Mouse (Mus musculus) inflammation-experienced regulatory T-cells (primary cell): ENCODE results near the gene Cyp4v3. TPM values are rescaled to one million over a fixed set of nuclear protein-coding genes. Genes with fewer than 3 reads are reported as not detected.

Experiments
- polyA plus RNA-seq, 2 experiments: library from polyadenylated mRNA; unstranded; fragments of 100-300 nt; shearing (Covaris generic); gene quantifications; one replicate each; pipeline ENCODE4 v1.2.1; 2017

Cyp4v3 gene
- polyA plus RNA-seq = 10 to 100 TPM; 17.4 to 20.2 TPM

DNA sequence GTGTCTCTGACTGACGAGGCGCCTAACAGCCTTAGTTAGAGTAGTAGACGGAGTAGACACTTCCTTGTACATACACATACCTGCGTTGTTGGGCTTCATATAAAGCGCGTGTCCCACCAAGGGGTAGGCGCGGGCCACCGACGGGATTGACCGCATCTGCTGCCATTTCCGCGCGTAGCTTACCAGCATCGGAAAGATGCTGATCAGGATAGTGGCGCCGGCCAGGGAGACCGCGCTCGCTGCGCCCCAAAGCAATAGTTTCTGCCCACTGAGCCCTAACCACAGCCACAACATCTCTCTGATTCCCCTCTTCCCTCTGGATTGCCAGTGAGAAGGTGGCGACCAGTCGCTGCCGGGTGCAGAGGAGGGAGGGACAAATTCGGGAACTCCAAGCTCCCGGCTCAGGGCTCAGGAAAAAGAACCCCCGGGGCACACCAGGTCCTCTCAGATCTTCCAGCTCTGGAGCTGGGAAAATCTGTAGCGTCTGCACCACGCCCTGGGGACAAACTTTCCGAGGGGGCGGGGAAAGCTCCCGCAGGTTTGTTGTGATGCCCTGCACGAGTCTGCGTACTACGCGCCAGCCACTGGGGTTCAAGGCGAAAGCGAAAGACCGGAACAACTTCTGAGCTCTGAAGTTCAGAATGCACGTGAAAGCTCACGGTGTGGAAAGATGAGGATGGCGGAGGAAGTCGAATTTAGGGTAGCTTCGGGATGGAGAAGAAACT is at the start of gene Cyp4v3:
Cyp4v3 (minus strand) TSS at position 532 of the 725 bp plus-strand sequence.

DNA sequence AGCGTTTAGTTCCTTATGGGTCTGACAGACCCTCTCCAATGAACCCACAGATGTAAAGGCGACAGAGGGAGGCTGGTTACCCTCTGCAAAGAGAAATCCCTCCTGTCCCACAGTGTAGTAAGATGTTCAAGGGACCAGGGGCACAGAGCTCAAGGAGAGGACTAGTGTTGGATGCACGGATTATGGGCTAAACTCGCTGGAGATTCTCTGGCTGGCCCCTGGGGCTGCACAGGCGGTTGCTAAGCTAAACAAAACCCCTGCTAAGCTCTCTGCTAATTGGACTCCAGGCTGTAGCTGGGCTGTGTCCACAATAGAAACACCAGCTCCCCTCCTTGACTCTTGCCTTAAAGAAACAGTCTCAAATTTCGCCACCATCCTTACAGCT is 48.9 kb upstream of the Cyp4v3 start, which contains the start of gene Fam149a:
Fam149a (minus strand) TSS at position 329 of the 385 bp plus-strand sequence.

DNA sequence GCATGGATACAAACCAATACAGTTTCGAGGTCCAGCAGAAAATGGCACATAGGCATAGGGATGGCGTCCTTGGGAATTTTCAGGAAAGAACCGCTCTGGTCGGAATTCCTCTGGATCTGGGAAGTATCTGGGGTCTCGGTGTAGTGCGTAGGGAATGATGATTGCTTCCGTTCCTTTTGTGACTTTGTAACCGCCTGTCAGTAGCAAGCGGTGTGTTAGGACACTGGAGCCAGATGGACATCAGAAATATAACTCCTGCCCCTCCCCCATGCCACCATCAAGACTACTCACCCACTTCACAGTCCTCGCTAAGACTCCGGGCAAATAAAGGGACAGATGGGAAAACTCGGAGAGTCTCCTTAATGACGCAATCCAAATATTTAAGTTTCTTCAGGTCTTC is 24.6 kb downstream of the Cyp4v3 start, which contains the start of gene Gm45753:
Gm45753 (minus strand) TSS at position 101 of the 400 bp plus-strand sequence.

DNA sequence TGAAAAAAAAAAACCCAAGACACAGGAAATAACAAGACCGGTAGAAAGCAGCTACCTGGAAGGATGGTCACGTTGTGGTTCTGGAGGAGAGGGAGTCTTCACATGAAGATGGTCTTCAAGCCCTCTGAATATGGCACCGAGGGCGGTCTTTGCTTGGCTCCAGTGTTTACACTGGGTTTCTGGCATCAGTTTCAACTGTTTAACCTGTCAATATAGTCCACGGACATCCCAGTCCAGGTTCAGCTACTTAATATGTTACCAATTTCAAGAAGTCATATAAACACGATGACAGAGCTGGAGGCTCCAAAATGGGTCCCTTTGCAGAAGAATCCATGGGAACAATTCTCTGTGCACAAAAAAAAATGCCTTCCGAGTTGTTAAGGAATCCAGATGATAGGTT is 38.3 kb downstream of the Cyp4v3 start, which contains the start of gene Klkb1:
Klkb1 (minus strand) TSS at position 173 of the 400 bp plus-strand sequence.

DNA sequence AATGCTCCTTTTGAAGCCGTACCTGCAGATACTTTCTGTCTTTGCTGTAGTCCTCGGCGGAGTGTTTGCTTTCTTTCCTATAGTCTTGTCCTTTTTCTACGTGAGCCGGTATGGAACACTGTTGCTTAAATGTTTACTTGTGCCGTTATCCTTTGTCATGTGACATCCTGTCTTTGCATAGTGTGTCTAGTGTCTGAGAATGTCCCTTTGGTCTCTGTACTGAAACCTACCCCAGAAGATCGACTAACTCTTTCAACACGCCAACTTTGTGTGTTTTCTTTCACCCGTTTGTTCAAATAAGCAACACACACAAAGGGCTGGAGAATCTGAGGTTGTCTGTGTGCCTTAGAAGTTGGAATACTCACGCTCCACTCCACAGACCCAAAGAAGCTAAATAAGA is 71.1 kb downstream of the Cyp4v3 start, which contains the start of gene F11:
F11 (minus strand) TSS at position 112 of the 400 bp plus-strand sequence.

Other genes starting within 250 kb of the Cyp4v3 start
- not detected for gene F11, start 71.2 kb downstream of the Cyp4v3 start, polyA plus RNA-seq
- 1 to 10 TPM in 1 of 2 experiments, under 1 TPM in 1; 0.06 to 1.1 TPM for gene Klkb1, start 38.4 kb downstream of the Cyp4v3 start, polyA plus RNA-seq
- not detected for gene Gm45753, start 24.8 kb downstream of the Cyp4v3 start, polyA plus RNA-seq
- gene Fam149a, start 49.1 kb upstream of the Cyp4v3 start, polyA plus RNA-seq = under 1 TPM in 1 of 2 experiments, not detected in 1; 0.27 TPM
- gene Tlr3, start 77.9 kb upstream of the Cyp4v3 start, polyA plus RNA-seq = 1 to 10 TPM in 1 of 2 experiments, under 1 TPM in 1; 0.74 to 1.6 TPM
- 1 to 10 TPM in 1 of 2 experiments, under 1 TPM in 1; 0.19 to 3.1 TPM for gene Sorbs2, start 174.6 kb upstream of the Cyp4v3 start, polyA plus RNA-seq